Mouse (Mus musculus): ENCODE data around the gene Morc1. TPM values are rescaled to one million over a fixed set of nuclear protein-coding genes. Genes with fewer than 3 reads are reported as not detected.

Gene Morc1
- polyA plus RNA-seq, 1 experiment from 2014 or later = 0.10 TPM

GRCm38 (mm10) chr16:48608224-48608623, 177.2 kb downstream of the Morc1 start:
- Histone ChIP-seq H3K4me1 (ENCODE audit: control insufficient read depth, insufficient read depth, low read length) (peaks cover 5% of the 10 kb centered on the region; the same call in 1 of the 2 replicates), H3K4me3 (ENCODE audit: low read length) (no peak overlapping the region), H3K27me3 (replicated peaks; ENCODE audit: control insufficient read depth, insufficient read depth, low read length) (no peaks in the 10 kb centered on the region), H3K36me3 (ENCODE audit: control insufficient read depth, insufficient read depth, low read length) (no peaks in the 10 kb centered on the region), H3K27ac (ENCODE audit: low read length) (no peak overlapping the region), H3K4me2 (ENCODE audit: low read depth, low read length) (no peak overlapping the region), H3K9ac (ENCODE audit: low read depth, low read length) (no peak overlapping the region), H3K9me3 (ENCODE audit: control insufficient read depth, low read length) (no peaks in the 10 kb centered on the region)
- no peak for ATAC-seq
- 95% methylated on average over 3 of the region's 3 CpGs for WGBS

- H3K9ac ChIP-seq (ENCODE audit: low read depth, low read length) = no peak overlapping the region
- no peak overlapping the region for H3K4me3 ChIP-seq (ENCODE audit: low read length)
- H3K27ac ChIP-seq (ENCODE audit: low read length) = no peak overlapping the region
- no peaks in the 10 kb centered on the region for H3K36me3 ChIP-seq (ENCODE audit: control insufficient read depth, insufficient read depth, low read length)
- H3K4me2 ChIP-seq (ENCODE audit: low read depth, low read length) = no peak overlapping the region
- peak; percentile 31; the same call in 1 of the 2 replicates for ATAC-seq
- H3K27me3 ChIP-seq (replicated peaks; ENCODE audit: control insufficient read depth, insufficient read depth, low read length) = no peaks in the 10 kb centered on the region
- H3K9me3 ChIP-seq (ENCODE audit: control insufficient read depth, low read length) = no peaks in the 10 kb centered on the region
- 45% methylated on average over 1 of the region's 1 CpGs for WGBS
- no peaks in the 10 kb centered on the region; the same call in 1 of the 2 replicates for H3K4me1 ChIP-seq (ENCODE audit: control insufficient read depth, insufficient read depth, low read length)
Observed at GRCm38 (mm10) chr16:48610866-48611265, 179.8 kb downstream of the Morc1 start.

- ATAC-seq = no peak
- no peak overlapping the region for H3K9ac ChIP-seq (ENCODE audit: low read depth, low read length)
- no peak overlapping the region for H3K4me3 ChIP-seq (ENCODE audit: low read length)
- no peak overlapping the region for H3K27ac ChIP-seq (ENCODE audit: low read length)
- H3K4me1 ChIP-seq (ENCODE audit: control insufficient read depth, insufficient read depth, low read length) = no peaks in the 10 kb centered on the region; the same call in 1 of the 2 replicates
- H3K4me2 ChIP-seq (ENCODE audit: low read depth, low read length) = no peak overlapping the region
- no peaks in the 10 kb centered on the region for H3K36me3 ChIP-seq (ENCODE audit: control insufficient read depth, insufficient read depth, low read length)
- no peaks in the 10 kb centered on the region for H3K9me3 ChIP-seq (ENCODE audit: control insufficient read depth, low read length)
- 82% methylated on average over 2 of the region's 2 CpGs for WGBS
- H3K27me3 ChIP-seq (replicated peaks; ENCODE audit: control insufficient read depth, insufficient read depth, low read length) = no peaks in the 10 kb centered on the region
Observed at GRCm38 (mm10) chr16:48611436-48611835, 180.4 kb downstream of the Morc1 start.

GRCm38 (mm10) chr16:48613783-48614182, 182.7 kb downstream of the Morc1 start:
- Histone ChIP-seq H3K4me1 (ENCODE audit: control insufficient read depth, insufficient read depth, low read length) (no peaks in the 10 kb centered on the region), H3K4me2 (ENCODE audit: low read depth, low read length) (no peak overlapping the region), H3K27ac (ENCODE audit: low read length) (no peak overlapping the region), H3K9me3 (ENCODE audit: control insufficient read depth, low read length) (no peaks in the 10 kb centered on the region), H3K9ac (ENCODE audit: low read depth, low read length) (no peak overlapping the region), H3K36me3 (ENCODE audit: control insufficient read depth, insufficient read depth, low read length) (no peaks in the 10 kb centered on the region), H3K4me3 (ENCODE audit: low read length) (no peak overlapping the region), H3K27me3 (replicated peaks; ENCODE audit: control insufficient read depth, insufficient read depth, low read length) (no peaks in the 10 kb centered on the region)
- WGBS = 49% methylated on average over 1 of the region's 1 CpGs
- ATAC-seq = no peak

GRCm38 (mm10) chr16:48620510-48620909, 189.5 kb downstream of the Morc1 start:
- Histone ChIP-seq H3K4me1 (ENCODE audit: control insufficient read depth, insufficient read depth, low read length) (no peaks in the 10 kb centered on the region), H3K36me3 (ENCODE audit: control insufficient read depth, insufficient read depth, low read length) (no peaks in the 10 kb centered on the region), H3K4me3 (ENCODE audit: low read length) (no peak overlapping the region), H3K4me2 (ENCODE audit: low read depth, low read length) (no peak overlapping the region), H3K9me3 (ENCODE audit: control insufficient read depth, low read length) (no peaks in the 10 kb centered on the region), H3K9ac (ENCODE audit: low read depth, low read length) (no peak overlapping the region), H3K27me3 (replicated peaks; ENCODE audit: control insufficient read depth, insufficient read depth, low read length) (no peaks in the 10 kb centered on the region), H3K27ac (ENCODE audit: low read length) (no peak overlapping the region)
- ATAC-seq = no peak
- 69% methylated on average over 8 of the region's 8 CpGs for whole genome bisulfite sequencing

GRCm38 (mm10) chr16:48621019-48621418, 190.0 kb downstream of the Morc1 start:
- H3K27me3 ChIP-seq (replicated peaks; ENCODE audit: control insufficient read depth, insufficient read depth, low read length) = no peaks in the 10 kb centered on the region
- ATAC-seq = no peak
- H3K4me1 ChIP-seq (ENCODE audit: control insufficient read depth, insufficient read depth, low read length) = no peaks in the 10 kb centered on the region
- H3K4me2 ChIP-seq (ENCODE audit: low read depth, low read length) = no peak overlapping the region
- H3K36me3 ChIP-seq (ENCODE audit: control insufficient read depth, insufficient read depth, low read length) = no peaks in the 10 kb centered on the region
- no peaks in the 10 kb centered on the region for H3K9me3 ChIP-seq (ENCODE audit: control insufficient read depth, low read length)
- H3K4me3 ChIP-seq (ENCODE audit: low read length) = no peak overlapping the region
- 36% methylated on average over 2 of the region's 2 CpGs for WGBS
- H3K27ac ChIP-seq (ENCODE audit: low read length) = no peak overlapping the region
- H3K9ac ChIP-seq (ENCODE audit: low read depth, low read length) = no peak overlapping the region

- H3K4me1 ChIP-seq (ENCODE audit: control insufficient read depth, insufficient read depth, low read length) = no peaks in the 10 kb centered on the region
- no peak for ATAC-seq
- H3K4me2 ChIP-seq (ENCODE audit: low read depth, low read length) = no peak overlapping the region
- H3K27ac ChIP-seq (ENCODE audit: low read length) = no peak overlapping the region
- 75% methylated on average over 1 of the region's 1 CpGs for whole genome bisulfite sequencing
- no peak overlapping the region for H3K4me3 ChIP-seq (ENCODE audit: low read length)
- H3K36me3 ChIP-seq (ENCODE audit: control insufficient read depth, insufficient read depth, low read length) = no peaks in the 10 kb centered on the region
- H3K9ac ChIP-seq (ENCODE audit: low read depth, low read length) = no peak overlapping the region
- H3K27me3 ChIP-seq (replicated peaks; ENCODE audit: control insufficient read depth, insufficient read depth, low read length) = no peaks in the 10 kb centered on the region
- no peaks in the 10 kb centered on the region for H3K9me3 ChIP-seq (ENCODE audit: control insufficient read depth, low read length)
Observed at GRCm38 (mm10) chr16:48623447-48623846, 192.4 kb downstream of the Morc1 start.

- Histone ChIP-seq H3K9ac (ENCODE audit: low read depth, low read length) (no peak overlapping the region), H3K4me1 (ENCODE audit: control insufficient read depth, insufficient read depth, low read length) (no peaks in the 10 kb centered on the region), H3K27ac (ENCODE audit: low read length) (no peak overlapping the region), H3K4me3 (ENCODE audit: low read length) (no peak overlapping the region), H3K9me3 (ENCODE audit: control insufficient read depth, low read length) (no peaks in the 10 kb centered on the region), H3K27me3 (replicated peaks; ENCODE audit: control insufficient read depth, insufficient read depth, low read length) (no peaks in the 10 kb centered on the region), H3K4me2 (ENCODE audit: low read depth, low read length) (no peak overlapping the region), H3K36me3 (ENCODE audit: control insufficient read depth, insufficient read depth, low read length) (no peaks in the 10 kb centered on the region)
- 61% methylated on average over 3 of the region's 3 CpGs for WGBS
- ATAC-seq = no peak
Observed at GRCm38 (mm10) chr16:48626186-48626585, 195.1 kb downstream of the Morc1 start.

GRCm38 (mm10) chr16:48627296-48627695, 196.3 kb downstream of the Morc1 start:
- Histone ChIP-seq H3K27me3 (replicated peaks; ENCODE audit: control insufficient read depth, insufficient read depth, low read length) (no peaks in the 10 kb centered on the region), H3K4me1 (ENCODE audit: control insufficient read depth, insufficient read depth, low read length) (no peaks in the 10 kb centered on the region), H3K9ac (ENCODE audit: low read depth, low read length) (no peak overlapping the region), H3K36me3 (ENCODE audit: control insufficient read depth, insufficient read depth, low read length) (no peaks in the 10 kb centered on the region), H3K4me3 (ENCODE audit: low read length) (no peak overlapping the region), H3K27ac (ENCODE audit: low read length) (no peak overlapping the region), H3K4me2 (ENCODE audit: low read depth, low read length) (no peak overlapping the region), H3K9me3 (ENCODE audit: control insufficient read depth, low read length) (no peaks in the 10 kb centered on the region)
- 83% methylated on average over 3 of the region's 3 CpGs for WGBS
- no peak for ATAC-seq

- ATAC-seq = no peak
- Histone ChIP-seq H3K36me3 (ENCODE audit: control insufficient read depth, insufficient read depth, low read length) (no peaks in the 10 kb centered on the region), H3K4me3 (ENCODE audit: low read length) (no peak overlapping the region), H3K4me2 (ENCODE audit: low read depth, low read length) (no peak overlapping the region), H3K27ac (ENCODE audit: low read length) (no peak overlapping the region), H3K9me3 (ENCODE audit: control insufficient read depth, low read length) (no peaks in the 10 kb centered on the region), H3K9ac (ENCODE audit: low read depth, low read length) (no peak overlapping the region), H3K4me1 (ENCODE audit: control insufficient read depth, insufficient read depth, low read length) (no peaks in the 10 kb centered on the region), H3K27me3 (replicated peaks; ENCODE audit: control insufficient read depth, insufficient read depth, low read length) (no peaks in the 10 kb centered on the region)
- WGBS = 70% methylated on average over 5 of the region's 5 CpGs
Observed at GRCm38 (mm10) chr16:48629710-48630109, 198.7 kb downstream of the Morc1 start.

Measured in intestine, embryonic 16.5 days (tissue).